8 mouse cellular contexts compared by ENCODE assay signal in genomic region chr2:130178381-130178705, GRCm38 (mm10). TPM values are rescaled to one million over a fixed set of nuclear protein-coding genes. Genes with fewer than 3 reads are reported as not detected.
A peak's percentile ranks its signal among the peaks of the same experiment; 100 is the strongest.
DNase-seq lines count a peak whose midpoint lies in the region; ATAC-seq and TF ChIP-seq lines count a peak whose summit lies in the region.

No protein-coding gene starts in this region.

- ATAC-seq in neural tube, embryonic 11.5 days (ENCODE audit: insufficient read depth, low FRiP score, low TSS enrichment): no peak
- peak; percentile 11; the same call in 1 of the 2 replicates for ATAC-seq in intestine, embryonic 16.5 days

- WGBS in neural tube, embryonic 11.5 days: under 1% methylated on average over 11 of the region's 11 CpGs
- WGBS in intestine, embryonic 16.5 days: 0% methylated on average over 11 of the region's 11 CpGs

- peaks cover 9% of the 10 kb centered on the region for H3K4me1 ChIP-seq in neural tube, embryonic 11.5 days (ENCODE audit: control insufficient read depth, insufficient read depth, low read length)
- peaks cover 18% of the 10 kb centered on the region for H3K4me1 ChIP-seq in intestine, embryonic 16.5 days (ENCODE audit: control insufficient read depth, insufficient read depth, low read length)

- peaks cover 11% of the 10 kb centered on the region for H3K36me3 ChIP-seq in neural tube, embryonic 11.5 days (ENCODE audit: control insufficient read depth, insufficient read depth, low read length)
- 0 out of 2 replicates have a peak, but pooled peaks cover 11% of the 10 kb centered on the region for H3K36me3 ChIP-seq in intestine, embryonic 16.5 days (ENCODE audit: control insufficient read depth, insufficient read depth, low read length)
- peaks cover 25% of the 10 kb centered on the region for H3K36me3 ChIP-seq in myocyte (ENCODE audit: control insufficient read depth, insufficient read depth)

- intact Hi-C loops in left cerebral cortex, postnatal 10 days (cut with DNase I): loop anchor here (5.0 kb wide), 1 partner anchor 89 kb away; no protein-coding TSS in a partner anchor

- peak; percentile 60 for DNase-seq in embryo, embryonic 10.5 days (ENCODE audit: low spot score)
- no peak for DNase-seq in embryo, embryonic 10 days (ENCODE audit: low spot score)
- no peak for DNase-seq in neural tube, embryonic 11.5 days (ENCODE audit: low spot score)
- DNase-seq in neural tube, embryonic 10.5 days (ENCODE audit: extremely low spot score, low spot score): no peak
- DNase-seq in right cerebral cortex, postnatal 10 days (ENCODE audit: low spot score in 2 of 2): no peak
- DNase-seq in left cerebral cortex, postnatal 10 days (ENCODE audit: extremely low spot score in 1 of 2, low spot score in 2 of 2): no peak

- no peaks in the 10 kb centered on the region for H3K27me3 ChIP-seq in neural tube, embryonic 11.5 days (ENCODE audit: control insufficient read depth, insufficient read depth, low read length)
- no peaks in the 10 kb centered on the region for H3K27me3 ChIP-seq in intestine, embryonic 16.5 days (replicated peaks; ENCODE audit: control insufficient read depth, insufficient read depth, low read length)
- no peaks in the 10 kb centered on the region for H3K27me3 ChIP-seq in myocyte (ENCODE audit: control insufficient read depth, insufficient read depth, insufficient read length)

- peak overlapping the region; percentile 82 for H3ac ChIP-seq in myocyte (ENCODE audit: control insufficient read depth, insufficient read length)

- H3K27ac ChIP-seq in neural tube, embryonic 11.5 days (ENCODE audit: low read depth, low read length): peak overlapping the region; percentile 93; the same call in 1 of the 2 replicates
- H3K27ac ChIP-seq in intestine, embryonic 16.5 days (ENCODE audit: low read length): peak overlapping the region; percentile 91

- no peaks in the 10 kb centered on the region for H3K9me3 ChIP-seq in neural tube, embryonic 11.5 days (ENCODE audit: control insufficient read depth, low read length)
- H3K9me3 ChIP-seq in intestine, embryonic 16.5 days (ENCODE audit: control insufficient read depth, low read length): no peaks in the 10 kb centered on the region; the same call in 1 of the 2 replicates

- H3K79me2 ChIP-seq in myocyte (ENCODE audit: control insufficient read depth, insufficient read depth): peaks cover 43% of the 10 kb centered on the region

- peak overlapping the region; percentile 99 for H3K9ac ChIP-seq in neural tube, embryonic 11.5 days (ENCODE audit: low read length)
- peak overlapping the region; percentile 98 for H3K9ac ChIP-seq in intestine, embryonic 16.5 days (ENCODE audit: low read depth, low read length)

- TF ChIP-seq POLR2A in myocyte (IDR thresholded peaks at IDR 0.05; ENCODE audit: insufficient read length, low read depth): no peak

- H3K4me2 ChIP-seq in neural tube, embryonic 11.5 days (ENCODE audit: low read depth): peak overlapping the region; percentile 50
- peak overlapping the region; percentile 57 for H3K4me2 ChIP-seq in intestine, embryonic 16.5 days (ENCODE audit: low read depth, low read length)
- peak overlapping the region; percentile 82 for H3K4me2 ChIP-seq in myocyte (ENCODE audit: low read depth)

- H3K4me3 ChIP-seq in neural tube, embryonic 11.5 days (ENCODE audit: low read depth, low read length): peak overlapping the region; percentile 99
- H3K4me3 ChIP-seq in intestine, embryonic 16.5 days (ENCODE audit: low read length): peak overlapping the region; percentile 78
- H3K4me3 ChIP-seq in myocyte: peak overlapping the region; percentile 70

TF ChIP-seq in myocyte, 11 proteins besides CTCF, POLR2A, EP300 and RAD21:
- TF ChIP-seq MYOG (IDR thresholded peaks at IDR 0.05; ENCODE audit: control insufficient read depth in 1 of 3, insufficient read depth in 1 of 3, insufficient read length in 2 of 3, low read depth in 2 of 3) (no peak), REST (IDR thresholded peaks at IDR 0.05; ENCODE audit: insufficient read depth, insufficient read length) (no peak), MAX (IDR thresholded peaks at IDR 0.05; ENCODE audit: low read depth) (no peak), TCF3 (IDR thresholded peaks at IDR 0.05; ENCODE audit: insufficient read length, low read depth) (no peak), USF1 (IDR thresholded peaks at IDR 0.05; ENCODE audit: low read depth) (no peak), E2F4 (IDR thresholded peaks at IDR 0.05; ENCODE audit: insufficient read depth) (no peak), MYOD1 (IDR thresholded peaks at IDR 0.05; ENCODE audit: control insufficient read depth in 1 of 3, insufficient read length in 2 of 3, low read depth in 2 of 3) (no peak), POLR2AphosphoS2 (IDR thresholded peaks at IDR 0.05; ENCODE audit: insufficient read length, low read depth) (no peak), TCF12 (IDR thresholded peaks at IDR 0.05; ENCODE audit: insufficient read depth, poor library complexity, severe bottlenecking) (no peak), SRF (IDR thresholded peaks at IDR 0.05; ENCODE audit: control insufficient read depth, insufficient read length, low read depth) (no peak), CEBPB (IDR thresholded peaks at IDR 0.05; ENCODE audit: insufficient read depth, poor library complexity, severe bottlenecking) (no peak)

RNA-seq across cellular contexts. Expression of gene Snrpb, which starts 0.9 kb away (rescaled TPM):
- polyA plus RNA-seq in neural tube, embryonic 11.5 days (2014; fragmentation: Nextera tagmentation; extraction: Ambion mirVana): 705 and 724 TPM in 2 replicates
- polyA plus RNA-seq in intestine, embryonic 16.5 days (2015; fragmentation: Nextera tagmentation; extraction: Ambion mirVana): 470 and 526 TPM in 2 replicates
- polyA plus RNA-seq in myocyte (2012; fragmentation: generic; extraction: Trizol): 526 TPM
- total RNA-seq in left cerebral cortex, postnatal 10 days (2021): 100 to 1,000 TPM; 108 to 112 TPM

RNA-seq across cellular contexts. Expression of gene Tmc2, which starts 16.7 kb away (rescaled TPM):
- not detected in 2 replicates for polyA plus RNA-seq in neural tube, embryonic 11.5 days (2014; fragmentation: Nextera tagmentation; extraction: Ambion mirVana)
- not detected in 2 replicates for polyA plus RNA-seq in intestine, embryonic 16.5 days (2015; fragmentation: Nextera tagmentation; extraction: Ambion mirVana)
- not detected for polyA plus RNA-seq in myocyte (2012; fragmentation: generic; extraction: Trizol)
- not detected for total RNA-seq in left cerebral cortex, postnatal 10 days (2021)
